Mouse (Mus musculus) kidney, embryonic 15.5 days (tissue): ENCODE measurements around the gene Mthfd2l. TPM values are rescaled to one million over a fixed set of nuclear protein-coding genes. Genes with fewer than 3 reads are reported as not detected.

Experiments used
- ATAC-seq: fragments of 200-750 bp; cut with Nextera tagmentation; replicated peaks from 2 replicates; pipeline ENCODE4 v1.8.0; 2017; ENCODE audit warnings: moderate TSS enrichment; ENCODE audit not compliant: low FRiP score
- H3K27ac ChIP-seq: fragments of 300-500 bp; sonication (generic); 2 replicates; pipeline ENCODE4 v1.5.1; 2015; ENCODE audit warnings: mild to moderate bottlenecking, inconsistent platforms
- H3K27me3 ChIP-seq: fragments of 300-500 bp; sonication (generic); 2 replicates; pipeline ENCODE4 v1.6.1; 2015; ENCODE audit warnings: inconsistent platforms
- H3K36me3 ChIP-seq: fragments of 300-500 bp; sonication (generic); 2 replicates; pipeline ENCODE4 v1.6.1; 2015; ENCODE audit warnings: inconsistent platforms
- H3K4me1 ChIP-seq: fragments of 300-500 bp; sonication (generic); 2 replicates; pipeline ENCODE4 v1.6.1; 2015; ENCODE audit warnings: inconsistent platforms
- H3K4me2 ChIP-seq: fragments of 300-500 bp; sonication (generic); 2 replicates; pipeline ENCODE4 v1.6.1; 2015; ENCODE audit warnings: moderate library complexity, mild to moderate bottlenecking, inconsistent platforms
- H3K4me3 ChIP-seq: fragments of 300-500 bp; sonication (generic); replicated peaks from 2 replicates; pipeline ENCODE4 v1.5.1; 2015; ENCODE audit warnings: mild to moderate bottlenecking, inconsistent platforms
- H3K9ac ChIP-seq: fragments of 300-500 bp; sonication (generic); 2 replicates; pipeline ENCODE4 v1.6.1; 2015; ENCODE audit warnings: mild to moderate bottlenecking, inconsistent platforms
- H3K9me3 ChIP-seq: fragments of 300-500 bp; sonication (generic); replicated peaks from 2 replicates; pipeline ENCODE4 v1.6.1; 2016; ENCODE audit warnings: inconsistent platforms
- WGBS: fragments of 180-500 bp; shearing (Covaris S2); methylation state at CpG from one replicate; pipeline ENCODE4 v1.1.7; 2015; ENCODE audit warnings: mixed read lengths; 5-methylcytosine and 5-hydroxymethylcytosine counted together
- polyA plus RNA-seq: library from polyadenylated mRNA; unstranded; fragments of >200 nt; fragmentation: Nextera tagmentation; extraction: Ambion mirVana; gene quantifications from 2 replicates; pipeline ENCODE4 v1.2.1, GENCODE M21; 2015

Mthfd2l gene
- polyA plus RNA-seq, 1 experiment from 2014 or later = 47.1 TPM

DNA sequence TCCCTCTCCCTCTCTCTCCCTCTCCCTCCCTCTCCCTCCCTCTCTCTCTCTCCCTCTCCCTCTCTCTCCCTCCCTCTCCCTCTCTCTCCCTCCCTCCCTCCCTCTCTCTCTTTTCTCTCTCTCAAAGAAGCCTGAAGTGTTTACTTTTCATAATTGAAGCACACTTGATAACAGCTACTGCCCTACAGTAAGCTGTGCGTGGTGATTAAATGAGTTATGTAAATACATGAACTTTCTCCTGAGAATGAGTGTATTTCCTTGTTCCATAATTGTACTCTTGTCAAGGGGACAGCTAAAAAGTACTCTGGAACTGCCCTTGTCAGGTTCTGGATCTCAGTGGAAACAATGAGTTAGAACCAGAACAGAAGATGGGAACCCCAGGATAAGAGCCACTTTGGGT lies 96.9 kb downstream of the Mthfd2l start:
- no peak overlapping the region for H3K27ac ChIP-seq
- WGBS = 70% methylated on average over 1 of the region's 1 CpGs
- H3K4me1 ChIP-seq = no peaks in the 10 kb centered on the region
- H3K9ac ChIP-seq = no peak overlapping the region
- H3K4me2 ChIP-seq = no peak overlapping the region
- H3K36me3 ChIP-seq = no peaks in the 10 kb centered on the region
- H3K4me3 ChIP-seq = no peak overlapping the region
- ATAC-seq = no peak
- no peaks in the 10 kb centered on the region for H3K9me3 ChIP-seq
- H3K27me3 ChIP-seq = no peaks in the 10 kb centered on the region

DNA sequence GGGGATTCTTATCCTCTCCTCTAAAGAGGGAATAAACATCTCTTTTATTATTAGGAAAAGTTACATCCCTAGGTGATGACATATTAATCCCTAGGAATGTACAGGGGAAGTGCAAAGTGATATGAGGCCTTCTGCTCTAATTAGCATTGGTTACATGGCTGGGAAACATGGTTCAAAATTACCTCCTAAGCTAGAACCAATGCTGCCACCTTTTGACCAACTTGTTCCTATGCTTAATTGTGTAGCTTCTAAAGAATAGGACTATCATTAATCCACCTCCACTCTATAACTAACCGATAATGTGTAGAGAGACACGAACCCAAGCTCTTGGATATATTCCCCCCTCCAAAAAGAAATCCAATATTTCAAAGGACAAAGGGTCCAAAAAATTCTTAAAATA lies 99.7 kb downstream of the Mthfd2l start:
- no peaks in the 10 kb centered on the region for H3K9me3 ChIP-seq
- no peak for ATAC-seq
- H3K36me3 ChIP-seq = no peaks in the 10 kb centered on the region
- no peak overlapping the region for H3K27ac ChIP-seq
- 89% methylated on average over 2 of the region's 2 CpGs for WGBS
- H3K4me2 ChIP-seq = no peak overlapping the region
- H3K4me3 ChIP-seq = no peak overlapping the region
- H3K27me3 ChIP-seq = no peaks in the 10 kb centered on the region
- no peaks in the 10 kb centered on the region for H3K4me1 ChIP-seq
- no peak overlapping the region for H3K9ac ChIP-seq

DNA sequence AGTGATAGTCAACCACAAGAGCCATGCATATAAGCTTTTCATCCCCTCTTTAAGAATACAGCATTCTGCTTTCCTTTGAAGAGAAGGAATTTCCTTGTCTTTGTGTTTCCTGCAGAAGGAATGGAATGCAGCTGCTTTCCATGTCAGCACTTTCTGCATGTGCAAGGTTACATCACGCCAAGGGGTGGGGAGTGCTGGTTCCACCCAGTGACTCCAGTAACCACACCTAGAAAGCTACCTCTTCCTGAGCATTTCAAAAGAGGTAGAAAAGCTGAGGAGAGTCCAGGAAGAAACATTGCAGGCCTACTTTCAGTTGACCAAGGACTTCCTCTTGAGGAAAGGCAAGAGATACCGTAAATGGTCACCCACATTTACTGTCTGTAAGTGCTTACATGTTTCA lies 104.4 kb downstream of the Mthfd2l start:
- H3K9ac ChIP-seq = no peak overlapping the region
- no peak overlapping the region for H3K4me3 ChIP-seq
- 63% methylated on average over 2 of the region's 2 CpGs for WGBS
- no peaks in the 10 kb centered on the region for H3K27me3 ChIP-seq
- H3K9me3 ChIP-seq = no peaks in the 10 kb centered on the region
- no peaks in the 10 kb centered on the region for H3K36me3 ChIP-seq
- no peak overlapping the region for H3K27ac ChIP-seq
- peaks cover 8% of the 10 kb centered on the region; the same call in 1 of the 2 replicates for H3K4me1 ChIP-seq
- H3K4me2 ChIP-seq = no peak overlapping the region
- no peak for ATAC-seq

DNA sequence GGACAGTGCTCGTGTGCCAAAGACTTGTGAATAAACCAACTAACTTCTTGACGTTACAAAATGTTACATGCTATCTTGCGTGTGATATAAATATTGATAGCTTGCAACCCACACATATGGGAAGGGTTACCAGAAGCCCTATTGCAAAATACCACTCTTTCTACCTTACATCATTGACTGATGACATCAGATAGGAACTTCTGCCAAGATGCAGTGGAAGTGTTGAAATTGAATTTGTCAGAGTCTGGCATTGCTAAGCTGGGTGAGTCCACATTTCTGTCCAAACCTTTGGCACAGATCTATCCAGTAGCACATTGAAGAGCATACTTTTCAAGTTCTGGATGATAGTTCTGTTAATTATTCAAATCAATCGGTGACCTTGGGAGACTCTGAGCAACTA lies 105.7 kb downstream of the Mthfd2l start:
- Histone ChIP-seq H3K4me3 (no peak overlapping the region), H3K9ac (no peak overlapping the region), H3K4me1 (peaks cover 8% of the 10 kb centered on the region; the same call in 1 of the 2 replicates), H3K27me3 (no peaks in the 10 kb centered on the region), H3K9me3 (no peaks in the 10 kb centered on the region), H3K36me3 (no peaks in the 10 kb centered on the region), H3K4me2 (no peak overlapping the region), H3K27ac (no peak overlapping the region)
- 86% methylated on average over 4 of the region's 4 CpGs for WGBS
- no peak for ATAC-seq

DNA sequence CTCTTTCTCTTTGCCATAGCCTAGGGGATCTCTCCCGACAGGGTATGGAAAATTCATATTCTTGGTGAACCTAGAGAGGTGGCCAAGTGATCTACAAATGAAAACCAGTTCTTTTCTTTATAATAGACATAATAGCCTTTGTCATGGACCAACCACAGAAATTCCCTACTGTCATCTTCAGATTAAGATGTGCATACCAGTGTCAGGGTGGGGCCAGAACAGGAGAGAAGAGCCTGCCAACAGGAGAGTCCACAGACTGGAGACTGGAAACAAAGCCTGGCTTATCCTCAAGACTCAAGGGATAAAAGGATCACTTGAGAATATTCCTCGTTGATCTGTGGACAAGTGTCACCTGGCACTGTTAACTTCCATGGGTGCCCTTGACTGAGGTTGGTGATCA lies 106.8 kb downstream of the Mthfd2l start:
- no peak overlapping the region for H3K4me3 ChIP-seq
- no peak for ATAC-seq
- no peaks in the 10 kb centered on the region for H3K36me3 ChIP-seq
- H3K27ac ChIP-seq = no peak overlapping the region
- H3K27me3 ChIP-seq = no peaks in the 10 kb centered on the region
- 73% methylated on average over 2 of the region's 2 CpGs for WGBS
- no peak overlapping the region for H3K4me2 ChIP-seq
- H3K9me3 ChIP-seq = no peaks in the 10 kb centered on the region
- H3K4me1 ChIP-seq = peaks cover 8% of the 10 kb centered on the region; the same call in 1 of the 2 replicates
- no peak overlapping the region for H3K9ac ChIP-seq

DNA sequence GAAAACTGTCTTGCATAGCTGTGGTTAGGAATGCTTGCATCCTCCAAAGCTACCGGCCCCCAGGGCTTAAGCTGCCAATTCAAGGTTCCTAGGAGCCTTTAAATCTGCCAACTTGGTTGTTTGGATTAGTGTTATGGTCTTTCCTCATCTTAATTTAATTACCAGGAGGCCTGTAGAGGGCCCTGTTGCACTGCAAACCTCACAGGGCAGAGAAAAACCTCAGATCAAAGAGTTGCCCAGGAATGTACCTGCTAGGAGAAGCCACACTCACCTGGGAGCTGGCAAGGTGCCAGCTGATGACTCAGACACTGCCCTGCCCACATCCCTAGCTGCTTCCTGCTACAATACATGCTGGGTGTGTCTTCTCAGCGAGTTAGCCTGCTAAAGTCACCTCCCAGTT lies 107.6 kb downstream of the Mthfd2l start:
- Histone ChIP-seq H3K4me1 (peaks cover 8% of the 10 kb centered on the region; the same call in 1 of the 2 replicates), H3K4me3 (no peak overlapping the region), H3K9ac (no peak overlapping the region), H3K27ac (no peak overlapping the region), H3K36me3 (no peaks in the 10 kb centered on the region), H3K27me3 (no peaks in the 10 kb centered on the region), H3K4me2 (no peak overlapping the region), H3K9me3 (no peaks in the 10 kb centered on the region)
- peak; percentile 75 for ATAC-seq
- WGBS = 7% methylated on average over 2 of the region's 2 CpGs

DNA sequence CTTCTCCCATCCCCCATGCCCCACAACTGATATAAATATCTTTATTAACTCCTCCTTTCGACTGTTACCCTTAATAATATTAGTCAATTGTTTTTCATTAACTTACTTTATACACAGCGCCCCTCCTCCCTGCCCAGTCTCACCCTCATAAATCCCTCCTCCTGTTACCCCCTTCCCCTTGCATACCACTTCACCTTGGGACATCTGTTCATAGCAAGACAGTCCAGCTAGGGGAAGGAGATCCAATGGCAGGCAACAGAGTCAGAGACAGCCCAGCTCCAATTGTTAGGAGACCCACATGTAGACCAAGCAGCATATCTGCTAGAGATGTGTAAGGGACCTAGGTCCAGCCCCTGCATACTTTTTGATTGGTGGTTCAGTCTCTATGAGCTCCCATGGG lies 108.0 kb downstream of the Mthfd2l start:
- 68% methylated on average over 2 of the region's 2 CpGs for WGBS
- no peak overlapping the region for H3K4me2 ChIP-seq
- peaks cover 8% of the 10 kb centered on the region; the same call in 1 of the 2 replicates for H3K4me1 ChIP-seq
- no peaks in the 10 kb centered on the region for H3K9me3 ChIP-seq
- no peak overlapping the region for H3K4me3 ChIP-seq
- H3K27me3 ChIP-seq = no peaks in the 10 kb centered on the region
- H3K27ac ChIP-seq = no peak overlapping the region
- peak; percentile 46 for ATAC-seq
- H3K36me3 ChIP-seq = no peaks in the 10 kb centered on the region
- no peak overlapping the region for H3K9ac ChIP-seq

DNA sequence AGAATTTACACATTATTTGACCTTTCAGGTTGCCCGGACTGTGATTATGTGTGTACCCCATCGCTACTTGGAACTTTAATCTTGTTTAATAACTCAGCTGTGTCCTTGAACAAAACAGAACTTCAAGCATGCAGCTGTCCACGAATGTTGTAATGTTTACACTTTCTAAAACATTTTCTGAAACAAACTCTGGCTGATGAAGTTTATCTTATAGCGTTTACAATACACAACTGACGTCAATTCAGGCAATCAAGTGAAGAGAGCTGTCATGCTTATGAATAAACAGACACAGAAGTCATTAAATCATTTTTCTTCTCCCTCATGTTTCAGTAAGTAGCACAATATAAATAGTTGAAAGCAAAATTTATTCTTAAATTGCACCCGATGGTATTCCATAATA lies 117.1 kb downstream of the Mthfd2l start:
- Histone ChIP-seq H3K4me1 (no peaks in the 10 kb centered on the region), H3K27ac (no peak overlapping the region), H3K9me3 (no peaks in the 10 kb centered on the region), H3K27me3 (no peaks in the 10 kb centered on the region), H3K36me3 (no peaks in the 10 kb centered on the region), H3K9ac (no peak overlapping the region), H3K4me3 (no peak overlapping the region), H3K4me2 (no peak overlapping the region)
- 69% methylated on average over 6 of the region's 6 CpGs for WGBS
- no peak for ATAC-seq

DNA sequence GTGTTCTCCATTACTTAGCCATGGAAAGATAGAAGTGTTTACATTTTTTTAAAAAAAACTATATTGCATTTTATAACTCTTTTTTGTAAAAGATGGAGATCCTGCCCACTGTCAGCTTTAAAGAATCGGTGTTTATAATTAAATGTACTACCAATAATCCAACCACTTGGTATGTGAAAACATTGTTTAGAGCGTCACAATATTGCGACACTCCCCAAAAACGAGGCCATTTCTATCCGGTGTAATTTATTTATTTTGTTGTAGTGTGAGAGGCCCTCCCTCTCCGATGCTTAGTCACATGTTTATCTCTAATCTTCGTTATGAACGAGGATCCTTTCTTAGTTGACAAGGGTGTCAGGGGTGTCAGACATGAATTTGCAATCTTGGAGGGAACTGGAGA lies 117.5 kb downstream of the Mthfd2l start:
- Histone ChIP-seq H3K4me2 (no peak overlapping the region), H3K4me1 (no peaks in the 10 kb centered on the region), H3K4me3 (no peak overlapping the region), H3K9ac (no peak overlapping the region), H3K36me3 (no peaks in the 10 kb centered on the region), H3K27me3 (no peaks in the 10 kb centered on the region), H3K27ac (no peak overlapping the region), H3K9me3 (no peaks in the 10 kb centered on the region)
- ATAC-seq = no peak
- WGBS = 84% methylated on average over 8 of the region's 8 CpGs

Other genes starting within 250 kb of the Mthfd2l start
- gene Cxcl5, start 171.8 kb upstream of the Mthfd2l start, polyA plus RNA-seq = not detected in 2 replicates
- 1.8 and 3.0 TPM in 2 replicates for gene Ppbp, start 162.6 kb upstream of the Mthfd2l start, polyA plus RNA-seq
- 37.4 and 38.0 TPM in 2 replicates for gene Pf4, start 158.7 kb upstream of the Mthfd2l start, polyA plus RNA-seq
- not detected in 2 replicates for gene Cxcl3, start 145.0 kb upstream of the Mthfd2l start, polyA plus RNA-seq
- 0.06 and 0.08 TPM in 2 replicates for gene Cxcl15, start 136.6 kb upstream of the Mthfd2l start, polyA plus RNA-seq
- gene Cxcl1, start 39.9 kb upstream of the Mthfd2l start, polyA plus RNA-seq = 0.65 and 0.77 TPM in 2 replicates
- not detected in 2 replicates for gene Cxcl2, start 27.2 kb upstream of the Mthfd2l start, polyA plus RNA-seq
- not detected in 2 replicates for gene Epgn, start 96.3 kb downstream of the Mthfd2l start, polyA plus RNA-seq
- gene Ereg, start 143.5 kb downstream of the Mthfd2l start, polyA plus RNA-seq = 0.05 TPM in 1 of 2 replicates, not detected in the other
- not detected in 2 replicates for gene Areg, start 208.5 kb downstream of the Mthfd2l start, polyA plus RNA-seq